Mouse (Mus musculus) gastrocnemius, postnatal 14 days (tissue): ENCODE data around the gene Ddc. TPM values are rescaled to one million over a fixed set of nuclear protein-coding genes. Genes with fewer than 3 reads are reported as not detected.

Experiments
- DNase-seq: peaks from one replicate; pipeline ENCODE4 v3.0.0; 2021; ENCODE audit warnings: mixed read lengths
- intact Hi-C: fragments of 180-260 bp; cut with DNase I; formaldehyde crosslinking; loops from one replicate; pipeline ENCODE4 v1.15.1; 2025; ENCODE audit warnings: low total_unique reads
- total RNA-seq, 2 experiments: library from RNA; stranded (reverse); gene quantifications; 2 replicates each; pipeline ENCODE4 v1.2.3; 2021

The Ddc gene
- total RNA-seq, 2 experiments from 2014 or later = 20.5 to 28.2 TPM

DNA sequence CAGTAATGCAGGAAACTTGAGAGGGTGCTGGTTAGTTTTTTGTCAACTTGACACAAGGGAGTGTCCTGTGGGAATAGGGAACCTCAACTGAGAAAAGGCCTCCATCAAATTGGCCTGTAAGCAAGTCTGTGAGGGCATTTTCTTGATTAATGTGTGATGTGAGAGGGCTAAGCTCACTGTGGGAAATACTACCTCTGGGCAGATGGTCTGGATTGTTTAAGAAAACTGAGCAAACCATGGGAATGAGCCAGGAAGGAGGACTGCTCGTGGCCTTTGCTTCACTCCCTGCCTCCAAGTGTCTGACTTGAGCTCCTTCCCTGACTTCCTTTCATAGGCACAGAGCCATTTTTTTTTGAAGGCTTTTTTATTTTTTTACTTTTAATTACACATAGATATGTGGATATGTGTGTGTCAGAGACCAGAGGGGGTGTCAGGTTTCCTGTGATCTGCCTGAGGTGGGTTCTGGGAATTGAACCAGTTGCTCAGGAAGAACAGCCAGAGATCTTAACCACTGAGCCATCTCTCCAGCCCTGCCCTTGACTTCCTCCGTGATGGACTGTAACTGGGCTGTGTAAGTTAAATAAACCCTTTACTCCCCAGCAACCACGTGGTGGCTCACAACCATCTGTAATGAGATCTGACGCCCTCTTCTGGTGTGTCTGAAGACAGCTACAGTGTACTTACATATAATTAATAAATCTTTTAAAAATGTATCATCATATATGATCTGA lies 44.0 kb downstream of the Ddc start:
- no peak for DNase-seq
- intact Hi-C loops = no loop called here

DNA sequence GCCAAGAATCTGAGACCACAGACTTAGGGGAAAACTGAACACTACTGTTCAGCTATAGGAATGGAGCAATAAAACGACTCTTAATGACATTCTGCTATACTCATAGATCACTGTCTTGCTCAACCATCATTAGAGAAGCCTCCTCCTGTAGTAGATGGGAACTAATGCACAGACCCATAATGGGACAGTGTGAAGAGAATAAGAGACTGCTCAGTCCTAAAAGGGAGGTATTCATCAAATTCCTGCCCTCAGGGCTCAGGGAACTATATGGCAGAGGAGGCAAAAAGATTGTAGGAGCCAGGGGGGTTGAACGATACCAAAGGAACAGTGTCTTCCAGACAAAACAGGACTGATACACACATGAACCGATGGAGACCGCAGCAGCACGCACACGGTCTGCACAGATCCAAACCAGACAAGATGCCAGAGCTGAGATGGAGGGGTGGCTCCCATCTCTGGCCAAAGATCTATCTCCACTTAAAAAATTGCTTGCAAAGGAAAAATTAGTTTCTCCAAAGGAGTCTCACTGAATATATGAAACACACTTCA lies 45.9 kb downstream of the Ddc start:
- intact Hi-C loops = no loop called here
- no peak for DNase-seq

DNA sequence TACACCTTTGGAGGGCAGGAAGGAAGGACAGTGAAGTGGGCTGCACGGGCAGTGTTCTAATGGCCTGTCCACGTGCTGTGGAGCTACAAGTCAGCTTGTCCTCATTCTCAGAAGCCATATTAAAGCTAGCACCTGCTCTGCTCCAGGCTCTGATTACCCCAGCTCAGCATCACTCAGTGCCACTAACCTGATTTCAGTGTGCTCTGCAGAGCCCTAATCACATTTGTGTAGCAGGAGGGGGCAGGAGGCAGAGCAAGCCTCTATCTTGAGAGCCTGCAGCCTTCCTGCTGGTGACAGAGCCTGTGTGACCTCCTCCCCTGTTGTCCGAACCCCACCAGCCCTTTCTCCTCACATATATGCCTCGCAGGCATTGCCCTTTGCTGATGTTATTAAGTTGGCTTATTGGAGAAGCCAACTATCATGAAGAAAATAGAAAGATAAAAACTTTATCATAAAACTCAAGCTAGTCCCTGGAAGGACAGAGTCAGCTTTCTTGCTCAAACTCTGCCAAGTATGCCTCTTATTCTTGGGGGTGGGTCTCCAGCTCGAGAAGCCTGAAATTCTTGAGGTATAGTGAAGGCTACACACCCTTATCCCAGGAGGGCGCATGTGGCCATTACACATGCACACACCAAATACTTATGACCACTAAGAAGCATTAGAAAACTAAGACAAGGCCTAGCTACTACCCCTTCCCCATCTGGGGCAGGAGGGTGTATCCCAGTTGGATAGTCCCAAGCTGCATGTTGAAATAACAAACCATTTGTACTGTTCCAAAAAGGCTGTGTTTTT lies 47.3 kb downstream of the Ddc start:
- intact Hi-C loops = no loop called here
- peak; percentile 36 for DNase-seq

DNA sequence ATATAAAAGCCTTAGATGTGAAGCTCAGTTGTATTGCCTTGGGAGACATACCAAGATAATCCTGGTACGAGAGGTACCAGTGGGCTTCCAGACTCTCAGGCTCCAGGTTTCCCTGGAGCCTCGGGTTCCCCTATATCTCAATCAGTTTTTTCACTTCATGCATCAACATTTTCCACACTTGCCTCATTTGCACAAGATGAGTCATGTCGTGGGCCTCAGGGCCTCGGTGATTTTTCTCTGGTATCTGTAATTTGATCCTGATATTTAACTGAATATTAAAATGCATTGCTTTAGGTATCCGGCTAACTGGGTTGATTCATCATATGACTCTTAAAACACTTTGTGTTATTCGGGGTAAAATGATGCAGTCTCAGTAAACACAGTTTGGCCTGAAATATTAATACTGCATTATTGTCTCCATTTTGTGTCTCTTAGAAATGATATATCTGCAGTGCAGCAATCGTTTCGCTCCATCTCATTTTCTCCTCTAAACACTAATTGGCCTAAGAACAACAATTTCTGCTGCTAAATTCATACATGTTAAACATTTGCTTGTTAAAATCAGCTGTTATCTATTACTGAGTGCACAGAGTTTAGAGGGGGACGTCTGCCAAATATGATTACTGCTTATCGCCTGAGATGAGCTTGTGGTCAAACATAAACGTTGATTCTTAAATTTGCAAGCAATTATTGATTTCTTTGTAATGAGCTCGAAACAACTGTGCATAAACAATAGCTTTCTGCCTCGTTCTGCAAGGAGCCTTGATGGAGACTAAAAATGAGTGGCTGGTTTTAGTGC lies 48.2 kb downstream of the Ddc start:
- DNase-seq = no peak
- intact Hi-C loops = no loop called here

DNA sequence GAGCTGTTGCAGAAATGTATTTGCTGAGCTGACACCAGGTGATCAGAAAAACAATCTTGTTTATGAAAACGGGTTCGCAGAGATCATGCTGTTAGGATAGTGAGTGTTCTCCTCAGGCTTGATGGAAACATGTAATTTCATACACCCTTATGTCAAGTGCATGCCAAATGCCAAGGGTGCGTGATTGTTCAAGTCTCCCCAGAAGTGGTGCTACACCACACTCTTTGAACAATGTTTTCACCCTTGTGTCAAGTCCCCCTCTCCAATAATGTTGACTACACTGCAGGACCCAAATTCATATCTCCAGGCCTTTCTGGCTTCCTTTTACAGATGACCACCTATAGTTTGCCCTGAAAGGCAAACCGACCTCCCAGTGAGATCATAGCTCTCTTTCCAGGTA lies 49.5 kb downstream of the Ddc start:
- DNase-seq = no peak
- intact Hi-C loops = no loop called here

DNA sequence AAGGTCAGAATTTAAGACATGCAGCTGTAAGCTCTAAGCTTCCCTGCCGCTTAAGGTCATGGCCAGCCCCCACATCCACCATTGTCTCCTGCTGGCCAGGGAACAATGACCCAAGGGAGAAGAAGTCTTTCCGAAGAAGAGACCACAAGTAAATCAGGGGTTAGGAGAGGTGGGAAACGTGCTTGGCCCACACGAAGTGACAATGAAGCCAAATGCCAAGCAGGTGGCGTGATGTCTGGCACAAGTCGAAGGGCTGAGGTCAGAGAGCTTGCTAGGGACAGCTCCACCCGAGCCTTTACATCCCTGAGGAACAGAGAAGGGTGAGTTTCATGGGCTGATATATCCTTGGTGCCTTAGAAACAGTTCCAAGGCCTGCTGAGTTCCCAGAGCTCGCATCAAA lies 52.9 kb downstream of the Ddc start:
- intact Hi-C loops = no loop called here

DNA sequence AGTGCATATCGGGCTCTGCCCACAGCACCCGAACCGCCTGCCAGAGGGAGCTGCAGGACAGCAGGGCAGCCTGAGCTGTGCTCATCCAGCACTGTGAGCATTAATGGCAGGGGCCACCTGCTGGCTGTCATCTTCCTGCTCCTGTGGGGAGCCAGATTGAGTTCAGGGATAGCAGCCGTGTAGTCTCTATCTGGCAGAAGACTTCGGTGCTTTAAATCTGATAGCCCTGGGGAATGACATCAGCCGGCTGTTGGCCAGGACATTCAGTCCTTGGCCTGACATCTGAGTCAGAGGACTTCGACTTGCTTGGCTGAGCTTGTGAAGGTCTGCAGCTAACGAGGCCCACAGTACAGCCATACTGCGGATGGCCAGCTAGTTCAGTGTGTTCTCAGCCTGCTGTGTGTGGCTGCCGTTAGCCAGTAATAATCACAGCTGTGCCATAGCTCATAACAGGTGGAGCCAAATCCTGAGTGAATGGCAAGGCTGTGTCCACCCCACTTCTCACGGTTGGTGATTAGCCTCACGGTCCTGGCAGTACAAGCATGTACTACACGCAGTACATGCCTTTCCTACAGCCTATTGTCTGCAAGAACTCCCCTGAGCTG lies 53.5 kb downstream of the Ddc start:
- intact Hi-C loops = no loop called here
- peak; percentile 93 for DNase-seq

More for the DNA sequence above, 52.9 kb downstream of the Ddc start:
- DNase-seq = peak; percentile 74

DNA sequence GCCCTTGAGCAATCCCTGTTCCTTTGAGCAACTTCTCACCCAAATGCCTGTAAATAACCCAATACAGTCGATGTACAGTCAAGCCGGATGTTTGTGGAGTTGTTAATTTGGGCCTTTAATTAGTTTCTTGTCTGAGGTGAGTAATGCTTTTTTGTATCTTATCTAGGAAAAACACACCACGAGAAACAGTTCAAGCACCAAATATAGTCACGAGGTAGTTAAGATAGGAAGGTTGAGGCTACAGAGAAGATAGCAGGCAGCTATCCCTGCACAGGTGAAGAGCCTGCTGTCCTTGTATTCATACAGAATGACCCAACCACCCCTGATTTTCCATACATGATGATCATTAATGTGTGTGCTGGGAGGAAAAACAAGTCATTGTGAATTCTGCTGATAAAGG lies 56.4 kb downstream of the Ddc start:
- DNase-seq = no peak
- intact Hi-C loops = no loop called here

DNA sequence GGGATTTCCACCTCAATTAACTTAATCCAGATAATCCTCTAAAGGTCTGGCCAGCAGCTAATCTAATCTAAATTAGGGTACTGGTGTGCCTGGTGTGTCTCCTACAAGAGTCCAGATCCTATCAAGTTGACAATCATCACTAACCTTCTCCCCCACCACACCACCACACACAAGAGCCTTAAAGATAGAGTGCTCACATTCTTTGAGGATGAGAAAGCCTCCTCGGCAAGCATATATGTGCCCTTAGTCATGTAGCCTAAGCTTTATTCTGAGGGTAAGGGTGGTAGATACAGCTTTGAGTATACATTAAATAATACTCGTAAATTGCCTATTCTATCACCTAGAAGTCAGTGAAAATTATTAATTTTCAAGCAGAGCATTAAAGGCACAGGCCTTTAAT lies 57.2 kb downstream of the Ddc start:
- DNase-seq = no peak
- intact Hi-C loops = no loop called here

DNA sequence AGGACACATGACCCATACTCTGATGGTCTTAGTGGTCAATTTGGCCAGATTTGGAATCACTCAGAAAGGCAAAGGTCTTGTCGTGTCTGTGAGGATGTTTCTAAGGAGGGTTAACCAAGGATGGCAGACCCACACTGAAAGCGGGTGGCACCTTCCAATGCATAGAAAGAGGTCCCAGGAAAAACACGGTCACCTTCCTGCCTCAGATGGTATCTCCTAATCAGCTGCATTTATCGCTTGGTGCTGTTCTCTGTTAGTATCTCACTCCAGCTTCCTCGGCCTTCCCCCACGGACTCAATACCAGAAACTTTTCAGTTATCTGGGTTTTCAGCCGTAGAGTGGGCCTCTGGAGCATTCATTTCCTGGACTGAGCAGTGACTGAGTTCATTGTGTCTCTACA lies 58.1 kb downstream of the Ddc start:
- DNase-seq = no peak
- intact Hi-C loops = no loop called here

DNA sequence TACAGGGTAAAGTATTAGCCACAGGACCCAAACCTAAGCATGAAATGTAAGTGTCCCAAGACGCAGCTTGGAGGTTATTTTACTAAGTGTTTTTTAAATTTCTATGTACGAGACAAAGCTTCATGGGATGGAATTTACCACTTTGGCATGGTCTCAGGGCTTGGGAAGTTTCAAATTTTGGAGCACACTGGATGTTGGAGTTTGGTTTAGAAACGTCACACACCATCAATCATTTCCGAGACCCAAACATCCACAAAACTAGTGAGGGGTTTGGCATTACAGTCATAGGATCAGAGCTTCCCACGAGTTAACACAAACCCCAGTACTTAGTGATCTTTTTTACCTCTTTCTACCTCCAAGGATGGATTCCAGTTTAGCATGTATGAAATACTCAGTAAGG lies 60.6 kb downstream of the Ddc start:
- DNase-seq = no peak
- intact Hi-C loops = no loop called here

DNA sequence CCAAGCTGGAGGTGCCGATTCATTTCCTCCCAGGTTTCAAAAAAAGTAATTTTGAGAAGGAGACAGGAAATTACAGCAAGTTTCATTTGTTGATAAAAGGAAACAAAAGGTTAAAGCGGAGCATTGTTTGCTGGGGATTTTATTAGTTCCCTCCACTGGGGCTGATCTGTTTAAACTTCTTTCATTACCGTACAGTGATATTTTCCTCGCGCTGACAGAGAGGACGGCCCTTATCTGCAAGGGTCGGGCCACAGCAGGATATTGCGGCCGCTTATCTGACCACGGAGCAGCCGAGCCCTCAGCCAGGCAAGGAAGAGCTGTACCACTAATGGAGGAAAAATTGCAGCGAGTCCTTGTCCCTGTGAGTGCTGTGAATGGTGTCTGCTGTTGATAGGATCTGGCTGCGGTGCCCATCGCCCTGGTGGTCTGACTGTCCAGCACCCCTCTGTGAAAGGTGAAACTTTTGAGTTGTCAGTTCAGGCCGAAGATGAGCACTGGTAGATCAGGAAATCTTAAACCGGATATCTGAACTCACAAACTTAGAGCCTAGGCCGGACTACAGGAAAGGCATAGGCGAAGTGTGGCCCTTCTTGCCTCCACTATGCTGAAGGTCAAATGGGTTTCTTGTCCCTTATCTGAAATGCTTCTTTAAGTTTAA lies 61.1 kb downstream of the Ddc start:
- no peak for DNase-seq
- intact Hi-C loops = no loop called here

DNA sequence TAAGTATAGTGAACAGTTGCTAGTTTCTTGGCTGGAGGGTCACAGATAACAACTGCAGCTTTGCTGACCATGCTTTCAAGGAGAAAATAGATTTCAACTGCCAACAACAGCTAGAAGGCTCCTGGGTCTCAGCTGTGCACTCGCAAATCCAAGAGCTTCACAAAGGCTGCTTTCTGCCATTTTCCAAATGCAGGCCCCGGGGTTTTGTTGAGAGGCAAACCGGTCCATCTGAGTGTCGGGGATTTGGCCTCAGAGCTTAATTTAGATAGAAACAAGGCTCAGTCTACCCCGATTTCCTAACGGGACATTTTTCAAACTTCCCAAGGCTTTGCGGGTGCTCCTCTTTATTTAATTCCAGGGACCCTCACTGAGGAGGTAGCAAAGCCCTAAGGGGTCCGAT lies 61.7 kb downstream of the Ddc start:
- DNase-seq = peak; percentile 27
- intact Hi-C loops = no loop called here

DNA sequence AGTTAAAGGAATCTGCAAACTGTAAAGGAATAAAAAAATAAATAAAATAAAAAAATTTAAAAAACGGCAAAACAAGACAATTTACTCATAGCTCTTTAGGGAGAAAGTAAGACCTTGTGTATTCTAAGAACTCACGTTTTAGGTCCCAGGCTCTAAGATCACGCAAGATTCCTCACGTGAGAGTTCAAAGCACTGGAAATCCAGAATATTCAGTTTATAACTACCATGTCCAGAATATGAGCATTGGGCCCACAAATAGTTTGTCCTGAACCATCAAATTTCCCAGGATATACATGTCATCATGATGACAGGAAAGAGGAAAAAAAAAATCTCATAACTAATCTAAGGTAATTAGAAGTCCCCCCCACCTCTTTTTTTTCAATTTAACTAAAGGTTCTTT lies 62.2 kb downstream of the Ddc start:
- intact Hi-C loops = no loop called here
- no peak for DNase-seq

DNA sequence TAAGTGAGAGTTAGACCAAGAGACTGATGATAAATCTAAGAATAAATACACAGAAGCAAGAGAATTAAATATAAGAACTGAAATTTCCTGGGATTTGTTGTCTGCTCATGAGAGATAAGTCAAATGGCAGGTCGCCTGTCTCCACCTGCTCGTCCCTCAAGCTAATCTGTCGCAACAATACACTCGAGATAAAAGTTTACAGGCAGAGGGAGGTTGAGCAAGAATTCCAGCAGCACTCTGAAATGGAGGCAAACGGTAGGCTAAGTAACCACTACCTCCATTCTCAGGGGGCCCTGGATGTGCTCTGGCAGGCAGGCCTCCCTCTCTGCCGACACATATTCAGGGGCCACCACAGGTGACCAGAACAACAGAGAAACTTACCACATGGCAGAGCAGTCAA lies 62.6 kb downstream of the Ddc start:
- intact Hi-C loops = no loop called here
- DNase-seq = no peak

DNA sequence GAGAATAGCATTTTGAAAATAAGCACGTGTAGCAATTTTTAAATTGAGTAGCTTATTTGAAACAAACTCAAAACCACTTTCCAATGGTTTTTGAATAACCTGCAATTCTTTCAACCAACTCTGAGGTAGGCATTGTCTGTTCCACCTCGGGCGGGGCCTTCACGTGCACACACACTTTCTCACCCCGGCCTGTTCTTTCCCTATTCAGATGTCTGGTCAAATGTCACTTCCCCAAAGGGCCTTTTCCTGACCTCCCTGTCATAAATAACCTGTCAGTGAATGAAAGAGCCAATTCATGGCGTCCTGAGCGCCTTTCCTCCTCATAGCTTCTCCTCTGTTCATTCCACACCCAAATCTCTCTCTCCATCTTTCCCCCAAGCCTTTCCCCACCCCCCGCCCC lies 64.8 kb downstream of the Ddc start:
- no peak for DNase-seq
- intact Hi-C loops = no loop called here

DNA sequence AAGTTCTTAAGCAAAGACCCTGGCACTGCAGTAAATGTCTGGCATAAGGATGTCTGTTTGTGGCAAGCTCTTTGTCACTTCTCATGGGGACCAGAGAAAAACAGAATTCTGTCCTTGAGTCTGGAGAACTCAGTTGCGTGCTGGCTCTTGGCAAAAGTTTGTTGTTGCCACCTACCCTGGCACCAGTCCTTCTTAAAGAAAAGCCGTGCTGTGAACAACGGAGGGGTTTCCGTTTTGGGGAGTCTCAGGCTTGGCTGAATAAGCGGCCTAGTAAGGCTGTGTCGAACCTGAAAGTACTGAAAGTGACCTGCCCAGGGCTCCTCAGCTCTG lies 65.2 kb downstream of the Ddc start:
- DNase-seq = no peak

DNA sequence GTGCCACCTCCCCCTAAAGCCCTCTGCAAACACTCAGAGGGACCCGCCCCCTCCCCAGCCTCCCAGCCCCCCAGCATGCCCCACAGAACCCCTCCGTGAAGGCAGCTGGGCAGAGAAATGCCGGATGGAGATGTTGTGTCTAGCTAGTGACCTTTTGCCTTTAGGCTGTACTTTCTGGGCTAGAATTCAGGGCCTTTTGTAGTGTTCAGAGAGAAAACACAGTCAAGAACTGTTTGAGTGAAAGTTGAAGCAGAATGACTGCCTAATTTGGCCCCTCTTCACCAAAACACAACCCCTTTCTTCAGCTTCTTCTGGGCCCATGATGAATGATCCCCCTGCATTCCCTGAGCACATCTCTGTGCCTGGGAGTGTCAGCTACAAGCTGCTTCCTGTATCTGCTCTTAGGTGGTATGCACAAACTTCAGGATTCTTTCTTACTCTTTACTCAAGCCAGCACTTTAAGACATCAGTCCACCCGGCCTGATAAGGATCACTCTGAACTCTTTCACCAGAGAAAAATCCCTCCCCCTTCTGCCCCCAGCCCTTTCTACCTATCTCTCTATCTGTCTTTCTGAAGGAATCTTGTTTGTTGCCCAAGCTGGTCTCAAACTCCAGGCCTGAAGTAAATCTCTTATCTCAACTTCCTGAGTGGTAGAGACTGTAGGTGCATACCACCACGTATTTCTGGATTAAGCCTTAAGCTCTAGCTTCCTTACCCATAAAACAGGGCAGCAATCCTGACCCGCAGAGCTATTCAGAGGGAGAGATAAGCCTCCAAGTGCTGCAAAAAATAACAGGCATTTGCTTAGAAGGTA lies 65.8 kb downstream of the Ddc start:
- intact Hi-C loops = no loop called here

More for the DNA sequence above, 65.2 kb downstream of the Ddc start:
- intact Hi-C loops = no loop called here

DNA sequence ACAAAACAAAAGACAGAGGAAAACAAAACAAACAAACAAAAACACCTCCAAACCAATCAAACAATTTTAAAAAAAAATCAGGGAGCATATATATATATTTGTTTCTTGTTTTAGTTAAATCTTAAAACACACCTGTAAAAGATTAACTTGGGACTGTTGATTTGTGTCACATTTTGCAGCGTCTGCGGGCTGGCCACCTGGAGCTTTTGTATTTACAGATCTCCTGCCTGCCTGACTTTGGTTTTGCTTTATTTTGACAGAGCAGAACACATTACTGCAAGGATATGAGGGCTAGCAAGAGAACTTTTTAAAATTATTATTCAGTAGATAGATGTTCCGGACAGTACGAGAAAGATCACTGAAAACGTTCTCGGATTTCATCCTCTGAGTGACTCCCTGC lies 66.4 kb downstream of the Ddc start:
- DNase-seq = no peak
- intact Hi-C loops = no loop called here

More for the DNA sequence above, 65.8 kb downstream of the Ddc start:
- DNase-seq = no peak
